Mouse (Mus musculus): ENCODE data around the gene Pak4.
"Not testable (repeated sequence)": the region's sequence is repeated elsewhere in the genome, so short reads cannot be mapped to it uniquely, and the experiment has no call there.

Gene Pak4

DNA sequence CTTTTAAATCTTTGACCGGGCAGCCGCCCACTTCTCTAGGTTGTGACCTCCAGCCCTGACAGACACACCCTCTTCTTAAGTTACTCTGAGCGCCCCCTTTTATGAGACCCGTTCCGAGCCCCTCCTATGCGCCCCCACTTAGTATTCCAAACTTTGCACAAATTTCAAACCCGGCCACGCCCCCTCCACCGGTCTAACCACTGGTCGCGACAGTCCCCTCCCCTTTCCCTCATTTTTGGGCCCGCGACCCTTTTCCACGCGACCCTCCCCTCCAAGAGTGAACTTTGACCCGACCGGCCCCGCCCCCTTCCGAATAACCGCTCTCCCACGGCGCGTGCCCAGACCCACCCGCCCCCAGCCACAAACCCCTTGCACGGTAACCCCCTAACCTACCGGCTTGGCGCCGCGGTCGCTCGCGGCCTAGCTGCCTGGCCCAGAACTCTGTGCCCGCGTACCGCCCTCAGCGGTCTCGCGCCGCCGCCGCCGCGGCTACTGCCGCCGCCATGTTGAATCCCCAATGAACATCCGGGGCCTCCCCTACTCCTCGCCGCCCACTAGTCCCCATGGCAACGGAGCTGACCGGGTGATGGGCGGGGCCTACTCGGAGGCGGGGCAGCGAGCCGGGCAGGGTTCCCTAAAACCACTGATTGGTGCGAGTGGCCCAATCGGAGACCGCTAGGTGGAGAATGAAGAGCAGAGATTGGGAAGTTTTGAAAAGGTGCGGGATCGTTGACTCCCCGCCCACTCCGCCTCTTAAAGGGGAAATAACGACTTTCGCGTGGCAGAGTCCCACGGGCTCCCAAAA lies at the start of gene Pak4, which contains the start of gene Samd4b:
Pak4 (minus strand) TSS at position 544 of the 805 bp plus-strand sequence.
Samd4b (minus strand) TSS at position 503 of the 805 bp plus-strand sequence.
- peak; percentile 99 for DNase-seq (ENCODE audit: low spot score)

DNA sequence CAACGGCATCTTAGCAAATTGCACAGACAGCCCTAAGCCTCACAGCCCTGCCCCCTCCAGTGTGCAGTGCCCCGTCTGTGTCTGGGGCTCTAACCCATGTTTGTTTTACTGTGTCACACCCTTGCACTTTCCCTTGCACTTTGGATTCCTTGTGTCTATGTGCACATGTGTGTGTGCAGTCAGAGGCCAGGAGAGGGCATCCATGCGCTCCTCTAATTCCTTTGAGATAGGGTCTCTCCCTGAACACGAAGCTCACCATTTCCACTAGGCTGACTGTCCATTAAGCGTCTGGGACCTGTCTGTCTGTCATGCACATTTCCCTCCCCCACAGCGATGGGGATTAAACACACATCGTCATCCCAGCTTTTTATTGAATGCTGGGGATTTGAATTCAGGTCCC lies 49.0 kb upstream of the Pak4 start:
- DNase-seq (ENCODE audit: low spot score): no peak

DNA sequence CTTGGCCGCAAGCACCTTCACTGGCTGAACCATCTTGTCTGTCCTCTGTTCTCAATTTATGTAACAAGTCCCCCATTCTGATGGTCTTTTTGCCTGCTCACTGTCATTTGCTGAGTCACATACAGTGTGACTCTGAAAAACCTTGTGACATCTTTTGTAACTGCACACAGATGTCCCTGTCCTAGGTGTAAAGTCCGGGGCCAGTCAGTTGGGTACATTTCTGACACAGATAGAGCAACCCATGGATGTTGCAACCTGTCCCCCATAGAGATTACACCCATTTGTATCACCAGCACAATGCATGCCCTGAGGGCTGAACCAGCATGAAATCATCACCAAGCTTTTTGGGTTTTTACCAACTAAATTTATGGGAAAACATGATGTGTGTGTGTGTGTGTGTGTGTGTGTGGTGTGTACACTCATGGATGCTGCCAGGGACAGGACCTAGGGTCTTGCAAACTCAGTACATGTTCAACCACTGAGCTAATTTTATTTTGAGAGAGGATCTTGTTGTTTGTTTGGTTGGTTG lies 48.0 kb upstream of the Pak4 start:
- no peak for DNase-seq (ENCODE audit: low spot score)

DNA sequence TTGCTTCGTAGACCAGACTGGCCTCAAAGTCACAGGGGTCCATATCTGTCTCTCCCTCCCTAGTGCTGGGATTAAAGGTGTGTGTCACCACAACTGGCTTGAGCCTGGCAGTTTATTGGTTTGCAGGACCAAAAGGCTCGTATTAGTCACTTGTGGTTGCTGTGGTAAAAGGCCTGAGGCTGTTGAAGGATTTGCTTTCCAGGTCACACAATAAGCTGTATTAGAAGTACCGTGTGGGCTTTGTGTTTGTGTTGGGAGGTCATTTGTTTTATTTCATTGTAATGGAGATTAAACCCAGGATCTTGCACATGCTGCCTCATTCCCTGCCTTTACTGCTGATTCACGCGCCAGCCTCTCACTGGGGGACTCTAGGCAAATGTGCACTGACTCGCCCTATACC lies 47.4 kb upstream of the Pak4 start:
- no peak for DNase-seq (ENCODE audit: low spot score)

DNA sequence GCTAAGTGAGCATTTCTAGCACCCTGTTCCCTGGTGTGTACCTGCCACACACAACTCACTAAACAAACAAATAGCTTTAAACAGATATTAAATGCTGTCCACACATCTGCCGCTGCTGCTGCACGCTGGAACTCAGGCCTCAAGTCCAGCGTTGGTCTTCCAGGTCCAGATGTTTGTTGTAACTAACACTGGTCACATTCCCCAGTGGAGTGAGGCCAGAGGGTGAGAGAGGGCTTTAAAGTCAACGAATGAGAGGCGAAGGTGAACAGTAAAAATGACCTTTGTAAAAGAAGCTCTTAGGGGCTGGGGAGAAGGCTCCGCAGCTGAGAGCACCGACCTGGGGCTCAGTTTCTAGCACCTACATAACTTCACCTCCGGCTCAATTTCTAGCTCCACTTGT lies 43.6 kb upstream of the Pak4 start:
- DNase-seq (ENCODE audit: low spot score): no peak

DNA sequence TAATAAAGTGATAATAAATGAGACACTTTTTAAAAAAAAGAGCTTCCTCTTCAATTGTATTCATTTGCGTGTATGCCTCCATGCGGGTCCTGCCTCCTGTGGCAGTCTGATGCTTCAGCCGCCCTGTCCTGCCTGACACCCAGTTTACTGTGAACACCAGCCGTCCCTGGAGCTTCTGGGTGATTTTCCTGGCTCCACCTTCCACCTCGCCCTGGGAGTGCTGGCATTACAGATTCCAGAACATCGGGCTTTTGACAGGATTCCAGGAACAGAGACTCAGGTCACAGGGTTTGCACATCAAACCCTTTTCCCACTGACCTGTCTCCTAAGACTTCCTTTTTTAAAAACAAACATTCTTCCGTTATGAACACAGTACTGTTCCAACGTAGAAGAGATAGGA lies 39.5 kb upstream of the Pak4 start:
- no peak for DNase-seq (ENCODE audit: low spot score)

DNA sequence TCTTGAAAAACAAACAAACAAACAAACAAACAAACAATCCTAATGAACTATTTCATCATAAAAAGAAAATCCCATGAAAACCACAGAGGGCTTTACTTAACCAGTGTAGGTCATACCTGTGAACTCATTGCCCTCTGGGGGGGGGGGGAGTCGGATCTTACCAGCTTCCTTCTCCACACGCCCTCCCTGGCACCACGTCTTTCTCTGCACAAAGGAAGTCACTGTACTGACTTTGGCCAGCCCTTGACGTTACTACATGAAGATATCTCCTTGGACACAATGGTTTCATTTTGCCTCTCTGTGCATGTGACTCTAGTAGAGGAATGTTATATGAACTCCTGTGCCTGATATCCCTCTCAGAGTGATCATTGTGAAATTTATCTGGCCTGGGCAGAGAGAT lies 36.1 kb upstream of the Pak4 start:
- DNase-seq (ENCODE audit: low spot score): no peak

DNA sequence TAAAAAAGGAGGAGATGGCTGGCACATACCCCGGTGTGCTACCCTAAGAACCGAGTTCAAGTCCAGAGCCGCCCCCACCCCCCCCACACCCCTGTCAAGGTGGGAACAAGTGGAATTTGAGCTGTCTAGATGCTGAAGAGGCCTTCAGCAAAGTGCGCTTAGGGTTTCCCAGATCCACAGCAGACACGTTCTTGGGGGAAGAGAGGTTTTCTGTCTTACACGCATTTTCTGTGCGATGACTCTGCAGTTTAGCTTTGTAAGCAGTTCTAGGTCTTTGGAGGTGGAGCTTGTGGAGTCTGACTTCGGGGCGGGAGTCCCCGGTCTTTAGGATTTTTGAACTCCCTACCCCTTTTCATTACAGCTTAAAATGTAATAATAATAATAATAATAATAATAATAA lies 33.1 kb upstream of the Pak4 start, which contains the start of gene Acp7:
Acp7 (minus strand) TSS at position 260 of the 400 bp plus-strand sequence.
- no peak for DNase-seq (ENCODE audit: low spot score)

DNA sequence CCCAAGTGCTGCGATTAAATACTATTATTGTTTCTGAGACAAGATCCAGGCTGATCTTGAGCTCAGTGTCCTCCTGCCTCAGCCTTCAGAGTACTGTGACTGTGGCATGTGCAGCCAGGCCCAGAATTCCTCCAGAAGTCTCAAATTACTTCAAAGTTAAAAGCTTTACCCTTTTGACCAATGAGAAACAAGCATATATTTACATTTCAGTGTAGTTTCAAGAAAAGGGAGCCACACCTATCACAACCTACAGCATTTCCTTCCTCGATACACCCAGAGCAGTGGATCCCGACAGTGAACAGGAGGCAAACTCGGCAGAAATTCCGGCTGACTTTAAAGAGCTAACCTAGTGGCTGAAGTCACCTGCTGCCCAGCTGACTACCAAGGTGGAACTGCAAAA lies 26.8 kb upstream of the Pak4 start:
- no peak for DNase-seq (ENCODE audit: low spot score)

DNA sequence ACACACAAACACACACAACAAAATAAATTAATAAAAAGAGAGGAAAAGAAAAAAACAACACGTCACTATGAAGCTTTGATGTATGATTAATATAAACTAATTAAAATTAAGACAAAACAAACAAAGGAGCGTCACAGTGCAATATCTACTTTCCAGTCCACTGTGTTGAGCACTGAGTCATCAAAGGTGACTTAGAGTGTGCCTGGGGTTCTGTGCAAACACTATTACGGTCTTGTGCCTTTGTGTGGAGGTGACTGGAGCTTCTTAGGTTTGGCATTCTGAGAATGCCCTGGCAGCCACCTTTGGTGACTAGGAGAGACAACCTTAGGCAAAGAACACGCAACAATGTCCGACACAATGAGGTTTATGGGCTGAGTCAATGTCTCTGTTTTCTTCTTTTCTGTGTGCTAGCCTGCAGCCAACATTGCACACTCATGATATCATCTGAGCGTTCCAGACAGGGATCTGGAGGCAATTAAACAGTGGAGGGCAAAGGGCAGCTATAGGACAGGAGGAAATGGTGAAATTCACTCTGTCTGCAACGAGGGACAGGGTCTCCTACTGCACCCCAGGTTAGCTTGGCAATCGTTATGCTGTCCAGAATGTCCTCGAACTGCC lies 21.2 kb upstream of the Pak4 start:
- DNase-seq (ENCODE audit: low spot score): no peak

DNA sequence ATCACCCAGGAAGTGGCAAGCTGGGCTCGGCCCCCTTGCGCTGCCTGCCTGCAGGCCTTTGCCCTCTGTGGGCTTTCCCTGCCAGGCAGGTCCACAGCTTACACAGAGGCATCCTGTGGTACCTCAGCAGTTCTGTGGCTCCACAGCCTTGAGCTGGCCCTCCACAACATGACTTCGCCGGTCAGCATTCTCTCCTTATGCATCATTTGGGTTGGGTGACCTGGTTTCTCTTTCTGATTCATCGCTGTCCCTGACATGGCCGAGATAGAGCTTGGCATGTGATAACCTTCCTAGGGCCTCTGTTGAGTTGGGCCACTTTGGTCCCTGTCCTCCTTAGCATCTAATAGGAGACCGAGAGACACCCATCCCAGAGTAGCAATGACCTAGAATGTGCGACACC lies 8.0 kb upstream of the Pak4 start:
- no peak for DNase-seq (ENCODE audit: low spot score)

DNA sequence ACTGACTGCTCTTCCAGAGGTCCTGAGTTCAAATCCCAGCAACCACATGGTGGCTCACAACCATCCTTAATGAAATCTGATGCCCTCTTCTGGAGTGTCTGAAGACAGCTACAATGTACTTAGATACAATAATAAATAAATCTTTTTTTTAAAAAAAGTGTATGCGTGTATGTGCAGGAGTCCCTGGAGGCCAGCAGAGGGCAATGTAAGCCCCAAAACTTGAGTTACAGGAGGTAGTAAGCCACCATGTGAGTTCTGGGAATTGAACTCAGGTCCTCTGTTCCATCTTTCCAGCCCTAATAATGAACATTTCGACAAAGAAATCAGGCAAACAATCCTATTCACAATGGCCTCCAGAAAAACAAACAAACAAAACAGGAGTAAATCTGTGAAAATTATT lies 5.8 kb upstream of the Pak4 start:
- DNase-seq (ENCODE audit: low spot score): not testable (repeated sequence)

DNA sequence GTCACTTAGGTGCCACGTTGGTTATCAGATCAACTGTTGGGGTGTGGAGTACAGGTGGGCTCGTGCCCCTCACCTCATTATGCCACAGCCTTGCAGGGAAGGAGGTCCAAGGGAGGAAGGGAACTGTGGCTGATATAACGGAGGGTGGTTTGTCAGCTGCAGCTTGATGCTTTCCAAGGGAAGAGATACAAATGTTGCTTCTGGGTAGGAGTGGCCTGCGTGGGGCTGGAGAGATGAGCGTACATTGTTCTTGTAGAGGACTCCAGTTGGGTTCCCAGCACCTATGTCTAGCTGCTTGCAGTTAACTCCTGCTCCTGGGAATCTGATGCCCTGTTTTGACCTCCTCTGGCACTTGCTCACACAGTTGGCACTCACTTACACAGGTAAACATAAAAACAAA lies 5.2 kb upstream of the Pak4 start:
- DNase-seq (ENCODE audit: low spot score): no peak

DNA sequence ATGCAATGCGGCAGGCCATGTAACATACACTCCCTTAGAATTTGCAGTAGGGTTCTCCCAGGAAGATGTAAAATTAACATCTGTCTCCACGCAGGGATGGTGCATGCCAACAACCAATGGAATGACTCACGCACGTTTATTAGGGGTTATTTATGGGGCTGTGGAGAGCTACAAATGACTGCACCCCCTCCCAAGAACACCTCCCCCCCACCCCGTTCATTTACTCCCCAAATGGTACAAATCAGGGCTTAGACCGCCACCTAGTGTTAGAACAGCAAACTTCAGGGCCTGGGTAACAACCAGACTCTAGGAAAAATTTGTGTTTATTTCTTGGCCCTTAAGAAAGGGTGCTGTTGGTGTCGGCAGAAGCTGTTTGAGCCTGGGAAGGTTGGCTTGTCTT lies 3.7 kb upstream of the Pak4 start:
- no peak for DNase-seq (ENCODE audit: low spot score)

DNA sequence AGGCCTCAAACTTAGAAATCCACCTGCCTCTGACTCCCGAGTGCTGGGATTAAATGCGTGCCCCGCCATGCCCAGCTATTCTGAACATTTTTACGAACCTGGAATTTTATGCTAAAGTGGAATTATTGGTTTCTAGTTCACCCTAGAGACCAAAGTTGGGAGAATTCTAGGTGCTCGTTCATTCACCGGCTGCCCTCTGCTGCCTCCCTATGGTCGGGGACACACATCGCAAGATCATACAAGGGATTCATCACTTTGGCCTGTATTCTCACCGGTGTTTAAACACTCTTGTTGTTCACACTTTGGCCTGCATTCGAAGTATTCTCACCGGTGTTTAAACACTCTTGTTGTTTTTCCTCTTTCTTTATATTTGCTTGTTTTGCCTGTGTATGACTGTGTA lies 3.0 kb upstream of the Pak4 start:
- peak; percentile 64 for DNase-seq (ENCODE audit: low spot score)

DNA sequence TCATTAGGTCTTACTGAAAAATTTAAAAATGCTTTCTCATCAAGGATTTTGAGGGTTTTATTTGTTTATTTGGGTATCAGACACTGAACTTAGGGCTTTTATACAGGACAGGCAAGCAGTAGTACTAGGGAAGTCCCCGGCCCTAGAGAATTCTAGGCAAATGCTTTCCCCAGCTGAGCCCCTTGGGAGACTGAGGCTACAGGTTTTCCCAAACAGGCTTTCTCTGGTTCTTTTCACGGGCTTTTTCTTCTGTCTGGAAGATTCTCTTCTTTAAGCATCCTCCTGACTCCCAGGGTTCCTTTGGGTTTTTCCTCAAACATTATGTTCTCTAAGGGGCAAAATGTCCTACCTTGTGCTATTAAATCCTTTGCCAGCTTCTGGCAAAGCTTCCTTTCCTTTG lies 966 bp upstream of the Pak4 start:
- no peak for DNase-seq (ENCODE audit: low spot score)

DNA sequence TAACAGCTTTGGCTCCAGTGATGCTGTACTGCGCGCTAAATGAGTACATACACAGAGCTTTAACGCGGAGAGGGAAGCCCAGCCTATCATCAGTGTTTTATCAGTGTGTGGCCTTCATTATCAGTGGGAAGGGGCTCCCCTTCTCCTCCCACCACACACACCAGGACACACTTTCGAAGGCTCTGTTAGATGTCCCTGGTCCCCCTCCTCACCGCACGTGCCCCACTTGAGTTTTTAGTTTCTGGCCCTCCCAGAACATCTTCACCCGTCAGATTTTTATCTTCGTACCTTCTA lies 761 bp downstream of the Pak4 start:
- DNase-seq (ENCODE audit: low spot score): no peak

DNA sequence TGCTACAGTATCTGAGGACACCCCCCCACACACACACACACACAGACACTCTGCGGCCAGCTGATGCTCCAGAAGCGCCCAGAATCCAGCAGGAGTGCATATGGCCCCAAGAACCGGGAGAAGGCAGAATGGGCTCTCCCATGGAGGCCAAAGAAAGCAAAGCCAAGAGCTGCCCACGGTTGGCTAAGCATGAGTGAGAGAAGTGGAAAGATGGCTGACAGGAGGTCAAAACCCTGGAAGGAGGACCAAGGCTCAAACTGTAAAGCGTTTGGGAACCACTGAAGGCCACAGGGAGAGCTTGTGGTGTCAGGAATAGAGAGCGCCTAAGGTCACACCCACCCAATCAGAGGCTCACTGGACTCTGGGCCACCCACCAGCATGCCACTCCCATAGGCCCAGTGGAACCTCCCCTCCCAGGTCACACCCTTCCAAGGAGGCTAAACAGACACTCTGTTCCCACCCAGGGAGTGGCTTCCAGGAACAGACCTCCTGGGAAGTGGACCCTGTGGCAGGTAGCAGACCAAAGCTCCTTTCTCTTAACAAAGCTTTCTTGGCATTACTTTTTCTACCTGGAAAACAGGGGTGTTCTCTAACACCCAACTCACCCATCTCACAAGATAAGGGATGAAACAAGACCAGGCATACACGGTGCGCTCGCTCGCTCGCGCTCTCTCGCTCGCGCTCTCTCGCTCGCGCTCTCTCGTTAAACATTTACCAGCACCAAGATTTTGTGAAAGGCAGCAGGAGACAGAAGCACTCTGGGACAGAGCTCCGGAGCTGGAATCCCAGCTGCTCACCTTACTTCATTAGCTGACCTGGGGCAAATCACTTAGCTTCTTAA lies 1.3 kb downstream of the Pak4 start:
- DNase-seq (ENCODE audit: low spot score): peak; percentile 60

DNA sequence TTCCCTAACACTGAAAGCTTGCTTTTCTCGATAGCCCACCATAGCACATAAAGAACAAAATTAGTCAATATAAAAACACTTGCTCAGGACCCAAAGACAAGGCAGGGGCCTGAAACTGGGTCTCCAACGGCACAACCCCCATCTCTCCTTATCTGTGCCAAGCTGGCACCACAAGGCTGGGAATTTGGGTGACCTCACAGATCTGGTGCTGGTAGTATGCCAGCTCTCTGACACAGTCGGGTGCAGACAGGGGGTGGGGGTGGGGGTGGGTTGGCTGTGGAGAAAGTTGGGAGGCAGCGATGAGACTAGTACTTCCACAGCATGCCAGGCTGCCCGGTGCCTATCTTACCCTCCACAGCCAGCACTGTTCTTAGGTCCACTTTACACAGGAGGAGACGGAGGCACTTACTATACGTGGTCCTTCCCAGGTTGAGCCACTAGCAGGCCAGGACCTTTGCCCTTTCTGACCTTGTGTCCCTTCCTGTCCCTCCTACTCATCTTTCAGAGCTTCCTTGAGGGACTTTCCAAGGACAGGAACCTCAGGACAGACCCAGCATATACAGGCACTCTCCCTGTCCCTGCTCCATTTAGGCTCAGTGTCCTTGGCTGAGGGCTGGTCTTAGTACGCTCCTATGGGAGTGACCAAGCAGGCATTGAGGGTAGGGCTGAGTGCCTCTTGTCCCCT lies 2.1 kb downstream of the Pak4 start:
- no peak for DNase-seq (ENCODE audit: low spot score)

DNA sequence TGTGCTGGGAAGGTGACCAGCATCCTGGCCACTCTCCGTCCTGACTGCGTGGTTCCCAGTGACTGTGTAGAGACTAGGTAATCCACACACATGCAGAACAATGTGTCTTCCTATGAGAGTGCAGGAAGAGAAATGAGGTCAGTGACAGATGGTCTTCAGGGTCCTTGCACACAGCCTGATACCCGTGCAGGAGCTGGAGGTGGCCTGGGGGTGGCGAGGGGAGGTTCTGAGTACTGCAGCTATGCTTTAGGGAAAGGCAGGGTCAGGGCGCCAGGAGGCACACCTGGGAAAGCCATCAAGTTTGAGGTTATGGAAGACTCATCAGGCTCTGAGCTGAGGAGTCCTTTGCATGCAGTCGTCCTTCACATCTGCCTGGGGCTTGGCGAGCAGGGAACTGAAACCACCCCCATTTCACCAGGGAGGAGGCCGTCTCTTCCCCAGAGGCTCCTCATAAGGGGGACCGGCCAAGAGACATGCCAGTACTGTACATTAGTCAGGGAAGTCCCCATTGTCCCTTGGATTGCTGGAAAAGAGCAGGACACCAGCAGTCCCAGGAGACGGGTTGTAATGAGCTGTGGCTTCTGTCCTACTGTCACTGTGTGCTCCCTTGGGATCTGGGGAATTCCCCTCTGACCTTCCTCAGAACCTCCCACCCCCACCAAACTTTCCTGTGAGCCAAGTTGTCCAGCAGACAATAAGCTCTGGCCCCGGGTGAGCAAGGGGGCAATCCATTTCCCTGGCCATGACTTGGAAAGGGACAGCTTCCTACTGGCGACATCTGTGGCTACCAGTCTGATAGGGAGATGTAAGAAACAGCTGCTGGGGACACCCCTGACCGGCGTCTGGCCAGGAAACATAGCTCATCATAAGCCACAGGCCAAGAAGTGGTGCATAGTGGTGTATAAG lies 4.5 kb downstream of the Pak4 start:
- no peak for DNase-seq (ENCODE audit: low spot score)

DNA sequence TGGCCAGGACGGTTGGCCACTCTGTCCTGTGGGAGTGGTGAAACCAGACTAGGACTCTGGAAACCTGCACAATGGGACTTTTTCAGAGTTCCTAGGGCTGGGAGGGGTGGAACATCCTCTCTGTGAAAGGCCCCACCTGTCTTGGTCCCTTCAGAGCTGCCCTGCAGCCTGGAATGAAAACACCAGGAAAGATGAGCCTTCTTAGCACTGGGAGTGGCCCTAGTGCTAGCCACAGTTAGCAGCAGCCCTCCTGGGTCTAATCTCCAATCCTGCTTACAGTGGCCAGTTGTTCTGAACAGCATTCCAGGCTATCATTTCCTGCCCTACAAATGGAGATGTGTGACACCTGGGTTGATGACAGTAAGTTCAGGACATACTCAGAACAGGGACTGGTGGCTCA lies 6.1 kb downstream of the Pak4 start:
- no peak for DNase-seq (ENCODE audit: low spot score)
